Mouse (Mus musculus): ENCODE measurements around the gene Zfp488. TPM values are rescaled to one million over a fixed set of nuclear protein-coding genes. Genes with fewer than 3 reads are reported as not detected.

Gene Zfp488
- polyA plus RNA-seq, 1 experiment from 2014 or later = 0.07 TPM

DNA sequence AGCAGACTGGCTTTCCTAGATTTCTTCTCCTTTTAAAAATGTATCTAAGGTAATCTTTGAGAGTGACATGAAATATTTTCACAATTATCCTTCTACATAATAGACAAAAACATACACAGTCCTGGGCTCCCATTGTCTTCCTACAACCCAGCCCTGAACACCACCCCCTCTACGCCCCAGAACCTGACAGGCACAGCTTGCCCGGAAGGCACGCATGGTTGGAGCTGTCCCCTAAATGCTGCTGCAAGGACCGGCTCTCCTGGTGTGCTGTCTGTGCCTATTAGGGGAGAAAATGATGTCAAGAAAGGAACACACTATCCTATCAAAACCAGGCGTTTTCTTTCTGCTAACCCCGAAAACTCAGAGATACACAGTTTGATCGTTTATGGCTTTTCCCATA lies 816 bp downstream of the Zfp488 start:
- Histone ChIP-seq H3K27ac (ENCODE audit: low read depth, low read length) (no peak overlapping the region), H3K9me3 (ENCODE audit: control insufficient read depth) (no peaks in the 10 kb centered on the region), H3K9ac (ENCODE audit: low read depth, low read length) (no peak overlapping the region), H3K4me2 (replicated peaks; ENCODE audit: low read depth) (no peak overlapping the region), H3K4me1 (replicated peaks; ENCODE audit: control insufficient read depth, insufficient read depth, low read length) (no peaks in the 10 kb centered on the region), H3K36me3 (ENCODE audit: control insufficient read depth, insufficient read depth) (no peaks in the 10 kb centered on the region), H3K27me3 (replicated peaks; ENCODE audit: control insufficient read depth, insufficient read depth, low read length) (0 out of 2 replicates have a peak, but pooled peaks cover 3% of the 10 kb centered on the region), H3K4me3 (ENCODE audit: low read depth, low read length) (no peak overlapping the region)
- 43% methylated on average over 7 of the region's 7 CpGs for WGBS
- ATAC-seq = no peak
- no peak for TF ChIP-seq CTCF (IDR thresholded peaks at IDR 0.05; ENCODE audit: low read depth)

DNA sequence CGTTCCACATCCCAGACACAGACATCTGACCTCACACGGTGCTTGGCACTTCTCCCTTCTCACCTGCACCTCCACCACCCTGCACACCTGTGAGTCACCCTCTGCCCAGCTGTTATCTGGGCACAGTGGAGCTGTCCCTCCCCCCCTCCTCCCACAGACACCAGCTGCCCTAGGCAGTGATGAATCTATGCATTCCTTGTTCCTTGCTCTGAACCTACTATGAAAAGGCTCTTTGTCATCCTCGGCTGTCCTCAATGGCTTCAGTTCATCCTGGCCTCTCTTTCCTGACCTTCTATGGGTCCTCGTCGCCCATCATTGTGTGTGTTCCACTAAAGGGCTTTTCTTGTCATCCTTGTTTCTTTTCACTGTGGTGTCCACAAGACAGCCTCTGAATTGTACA lies 3.8 kb downstream of the Zfp488 start:
- Histone ChIP-seq H3K9ac (ENCODE audit: low read depth, low read length) (no peak overlapping the region), H3K9me3 (ENCODE audit: control insufficient read depth) (no peaks in the 10 kb centered on the region), H3K27ac (ENCODE audit: low read depth, low read length) (no peak overlapping the region), H3K4me1 (replicated peaks; ENCODE audit: control insufficient read depth, insufficient read depth, low read length) (no peaks in the 10 kb centered on the region), H3K4me3 (ENCODE audit: low read depth, low read length) (no peak overlapping the region), H3K36me3 (ENCODE audit: control insufficient read depth, insufficient read depth) (no peaks in the 10 kb centered on the region), H3K4me2 (replicated peaks; ENCODE audit: low read depth) (no peak overlapping the region), H3K27me3 (replicated peaks; ENCODE audit: control insufficient read depth, insufficient read depth, low read length) (0 out of 2 replicates have a peak, but pooled peaks cover 3% of the 10 kb centered on the region)
- ATAC-seq = no peak
- WGBS = 71% methylated on average over 5 of the region's 5 CpGs
- no peak for TF ChIP-seq CTCF (IDR thresholded peaks at IDR 0.05; ENCODE audit: low read depth)

DNA sequence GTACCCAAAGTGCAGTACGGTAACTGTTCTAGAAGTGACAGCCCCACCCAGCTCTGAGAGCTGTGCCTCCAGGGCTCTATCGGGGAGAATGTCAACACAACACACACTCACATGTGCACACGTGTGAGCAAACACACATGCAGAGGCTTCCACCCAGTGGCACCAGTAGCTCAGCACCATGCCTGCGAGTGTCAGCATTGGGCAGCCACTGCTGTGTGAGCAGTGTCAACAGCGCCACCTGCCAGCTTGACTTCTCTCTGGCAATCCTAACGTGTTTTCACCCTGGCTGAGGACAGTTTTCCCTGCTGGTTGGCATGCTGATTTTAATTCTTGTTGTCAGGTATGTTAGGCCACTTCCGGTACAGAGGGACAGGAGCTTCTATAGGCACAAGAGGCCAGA lies 5.9 kb downstream of the Zfp488 start:
- no peak overlapping the region for H3K4me2 ChIP-seq (replicated peaks; ENCODE audit: low read depth)
- 0 out of 2 replicates have a peak, but pooled peaks cover 3% of the 10 kb centered on the region for H3K27me3 ChIP-seq (replicated peaks; ENCODE audit: control insufficient read depth, insufficient read depth, low read length)
- H3K9me3 ChIP-seq (ENCODE audit: control insufficient read depth) = no peaks in the 10 kb centered on the region
- H3K4me1 ChIP-seq (replicated peaks; ENCODE audit: control insufficient read depth, insufficient read depth, low read length) = no peaks in the 10 kb centered on the region
- no peak overlapping the region for H3K4me3 ChIP-seq (ENCODE audit: low read depth, low read length)
- no peak for ATAC-seq
- H3K9ac ChIP-seq (ENCODE audit: low read depth, low read length) = no peak overlapping the region
- H3K27ac ChIP-seq (ENCODE audit: low read depth, low read length) = no peak overlapping the region
- peak; percentile 64 for TF ChIP-seq CTCF (IDR thresholded peaks at IDR 0.05; ENCODE audit: low read depth)
- H3K36me3 ChIP-seq (ENCODE audit: control insufficient read depth, insufficient read depth) = no peaks in the 10 kb centered on the region
- WGBS = 44% methylated on average over 7 of the region's 7 CpGs

DNA sequence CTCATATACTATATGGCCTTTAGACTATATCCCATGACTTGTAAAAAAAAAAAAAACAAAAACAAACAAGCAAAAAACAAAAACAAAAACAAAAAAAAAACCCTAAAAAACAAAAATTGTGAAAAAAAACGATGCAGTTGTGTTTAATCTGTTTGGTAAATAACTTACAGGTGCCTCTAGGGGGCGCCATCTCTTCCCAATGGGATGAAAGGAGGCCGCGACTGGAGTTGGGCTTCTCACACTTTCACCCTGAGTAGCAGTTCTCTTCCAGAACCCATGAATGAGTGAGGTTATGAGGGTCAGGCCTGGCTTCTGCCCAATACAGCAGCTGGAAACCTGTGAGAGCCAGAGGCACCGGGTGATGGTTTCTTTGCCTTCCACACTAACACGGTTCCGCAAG lies 12.9 kb downstream of the Zfp488 start:
- Histone ChIP-seq H3K4me1 (replicated peaks; ENCODE audit: control insufficient read depth, insufficient read depth, low read length) (no peaks in the 10 kb centered on the region), H3K27ac (ENCODE audit: low read depth, low read length) (no peak overlapping the region), H3K9me3 (ENCODE audit: control insufficient read depth) (no peaks in the 10 kb centered on the region), H3K4me2 (replicated peaks; ENCODE audit: low read depth) (no peak overlapping the region), H3K36me3 (ENCODE audit: control insufficient read depth, insufficient read depth) (no peaks in the 10 kb centered on the region), H3K9ac (ENCODE audit: low read depth, low read length) (no peak overlapping the region), H3K27me3 (replicated peaks; ENCODE audit: control insufficient read depth, insufficient read depth, low read length) (no peaks in the 10 kb centered on the region), H3K4me3 (ENCODE audit: low read depth, low read length) (no peak overlapping the region)
- 67% methylated on average over 7 of the region's 7 CpGs for WGBS
- TF ChIP-seq CTCF (IDR thresholded peaks at IDR 0.05; ENCODE audit: low read depth) = peak; percentile 37
- no peak for ATAC-seq

DNA sequence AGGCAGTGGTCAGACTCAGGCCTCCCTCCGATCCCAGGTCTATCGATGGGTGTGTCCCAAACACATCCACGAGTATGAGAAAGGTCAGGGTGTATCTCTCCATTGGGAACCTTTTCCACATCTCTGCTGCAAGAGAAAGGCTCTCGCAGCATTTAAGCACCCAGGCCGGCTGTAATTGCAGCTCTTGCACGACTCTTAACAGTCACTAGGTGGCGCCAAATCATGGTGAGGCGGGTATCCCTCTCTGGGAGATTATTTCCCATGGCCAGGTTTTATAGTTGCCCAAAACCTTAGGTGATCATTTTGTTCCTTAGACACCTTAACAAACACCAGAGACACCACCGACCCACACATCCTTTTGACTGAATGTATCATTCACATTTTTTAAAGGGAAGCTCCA lies 19.2 kb downstream of the Zfp488 start:
- TF ChIP-seq CTCF (IDR thresholded peaks at IDR 0.05; ENCODE audit: low read depth) = peak; percentile 80
- no peak overlapping the region for H3K9ac ChIP-seq (ENCODE audit: low read depth, low read length)
- no peak overlapping the region for H3K27ac ChIP-seq (ENCODE audit: low read depth, low read length)
- H3K4me3 ChIP-seq (ENCODE audit: low read depth, low read length) = no peak overlapping the region
- no peak overlapping the region for H3K4me2 ChIP-seq (replicated peaks; ENCODE audit: low read depth)
- H3K36me3 ChIP-seq (ENCODE audit: control insufficient read depth, insufficient read depth) = no peaks in the 10 kb centered on the region
- ATAC-seq = no peak
- H3K9me3 ChIP-seq (ENCODE audit: control insufficient read depth) = no peaks in the 10 kb centered on the region
- no peaks in the 10 kb centered on the region for H3K4me1 ChIP-seq (replicated peaks; ENCODE audit: control insufficient read depth, insufficient read depth, low read length)
- no peaks in the 10 kb centered on the region for H3K27me3 ChIP-seq (replicated peaks; ENCODE audit: control insufficient read depth, insufficient read depth, low read length)
- 14% methylated on average over 9 of the region's 9 CpGs for WGBS

DNA sequence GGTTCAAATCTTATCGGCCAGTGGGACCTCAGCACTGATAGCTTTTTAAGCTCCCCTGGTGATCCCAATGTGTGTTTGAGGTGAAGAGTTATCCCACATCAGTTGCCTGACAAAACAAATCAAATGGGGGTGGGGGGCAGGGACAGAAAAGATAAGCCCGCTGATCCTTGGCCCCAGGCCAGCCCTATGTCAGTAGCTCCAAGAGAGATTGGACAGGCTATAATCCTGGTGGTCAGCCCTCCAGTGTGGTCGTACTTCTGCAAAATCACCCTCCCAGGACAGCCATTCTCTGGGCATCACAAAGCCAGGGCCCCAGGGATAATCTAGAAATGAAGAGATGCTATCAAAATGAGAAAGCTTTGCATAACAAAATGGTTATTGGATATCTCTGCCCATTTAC lies 19.7 kb downstream of the Zfp488 start:
- Histone ChIP-seq H3K9ac (ENCODE audit: low read depth, low read length) (no peak overlapping the region), H3K4me3 (ENCODE audit: low read depth, low read length) (no peak overlapping the region), H3K4me1 (replicated peaks; ENCODE audit: control insufficient read depth, insufficient read depth, low read length) (no peaks in the 10 kb centered on the region), H3K27ac (ENCODE audit: low read depth, low read length) (no peak overlapping the region), H3K9me3 (ENCODE audit: control insufficient read depth) (no peaks in the 10 kb centered on the region), H3K4me2 (replicated peaks; ENCODE audit: low read depth) (no peak overlapping the region), H3K27me3 (replicated peaks; ENCODE audit: control insufficient read depth, insufficient read depth, low read length) (no peaks in the 10 kb centered on the region), H3K36me3 (ENCODE audit: control insufficient read depth, insufficient read depth) (no peaks in the 10 kb centered on the region)
- ATAC-seq = no peak
- WGBS = 46% methylated on average over 3 of the region's 3 CpGs
- no peak for TF ChIP-seq CTCF (IDR thresholded peaks at IDR 0.05; ENCODE audit: low read depth)

DNA sequence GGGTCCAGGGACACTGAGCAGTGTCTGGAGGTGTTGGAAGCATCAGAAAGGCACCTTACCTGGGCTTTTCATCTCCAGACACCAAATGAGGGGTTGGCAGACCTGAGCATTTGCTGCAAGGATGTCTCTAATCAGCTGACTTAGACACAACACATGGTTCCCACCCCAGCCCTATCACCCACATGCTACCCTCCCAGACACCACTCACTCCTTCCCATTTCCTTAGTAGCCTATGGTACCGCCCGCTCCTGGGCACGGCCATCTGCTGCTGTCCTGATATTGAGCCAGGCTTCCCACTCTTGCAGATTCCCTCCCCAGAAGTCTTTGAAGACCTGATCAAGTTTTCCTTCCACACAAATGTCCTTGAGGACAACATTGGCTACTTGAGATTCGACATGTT lies 20.4 kb downstream of the Zfp488 start:
- TF ChIP-seq CTCF (IDR thresholded peaks at IDR 0.05; ENCODE audit: low read depth) = no peak
- Histone ChIP-seq H3K36me3 (ENCODE audit: control insufficient read depth, insufficient read depth) (no peaks in the 10 kb centered on the region), H3K27ac (ENCODE audit: low read depth, low read length) (no peak overlapping the region), H3K4me2 (replicated peaks; ENCODE audit: low read depth) (no peak overlapping the region), H3K27me3 (replicated peaks; ENCODE audit: control insufficient read depth, insufficient read depth, low read length) (no peaks in the 10 kb centered on the region), H3K9me3 (ENCODE audit: control insufficient read depth) (no peaks in the 10 kb centered on the region), H3K4me3 (ENCODE audit: low read depth, low read length) (no peak overlapping the region), H3K9ac (ENCODE audit: low read depth, low read length) (no peak overlapping the region), H3K4me1 (replicated peaks; ENCODE audit: control insufficient read depth, insufficient read depth, low read length) (no peaks in the 10 kb centered on the region)
- WGBS = 86% methylated on average over 4 of the region's 4 CpGs
- no peak for ATAC-seq
